Comparison of ENCODE assay signal across 28 mouse cellular contexts in the genomic region with DNA sequence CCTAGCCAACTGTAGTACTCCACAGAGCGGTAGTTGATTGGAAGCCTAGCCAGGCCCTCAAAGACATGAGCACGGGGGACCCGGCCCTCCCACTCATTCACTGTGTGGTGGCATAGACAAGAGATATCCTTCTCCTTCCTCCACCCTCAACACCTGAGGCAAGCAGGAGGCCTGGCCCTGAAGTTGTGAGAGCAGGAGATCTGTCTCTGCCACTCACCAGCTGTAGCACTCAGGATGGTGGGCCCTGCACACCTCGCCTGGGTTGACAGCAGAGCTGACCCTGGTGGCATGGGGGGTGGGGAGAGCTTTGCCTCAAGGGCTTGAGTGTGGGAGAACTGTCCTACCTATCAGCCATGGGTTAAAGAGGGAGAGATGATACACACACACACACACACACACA.
"Had no signal": no experiment of that assay in that cellular context is flagged by ENCODE, and none has a peak within 500 bp of the region (broad histone marks: within the 10 kb centered on the region; RNA-seq: fewer than 3 reads in every experiment).

No protein-coding gene starts in this region.

- H3K4me1 ChIP-seq: embryonic facial prominence, embryonic 10.5 days; embryonic facial prominence, embryonic 12.5 days; embryonic facial prominence, embryonic 13.5 days; embryonic facial prominence, embryonic 15.5 days; forebrain, embryonic 10.5 days; forebrain, embryonic 12.5 days; forebrain, embryonic 13.5 days; forebrain, embryonic 15.5 days had no signal

- H3K4me3 ChIP-seq: embryonic facial prominence, embryonic 10.5 days; embryonic facial prominence, embryonic 12.5 days; embryonic facial prominence, embryonic 13.5 days; embryonic facial prominence, embryonic 15.5 days; erythroblast, embryonic 14.5 days; forebrain, embryonic 10.5 days; forebrain, embryonic 12.5 days; forebrain, embryonic 13.5 days; forebrain, embryonic 15.5 days; gastrocnemius, adult 2 months; heart, adult 2 months had no signal

- H3K36me3 ChIP-seq: embryonic facial prominence, embryonic 10.5 days; embryonic facial prominence, embryonic 12.5 days; embryonic facial prominence, embryonic 13.5 days; embryonic facial prominence, embryonic 15.5 days; forebrain, embryonic 10.5 days; forebrain, embryonic 12.5 days; forebrain, embryonic 15.5 days had no signal

- H3K27ac ChIP-seq: embryonic facial prominence, embryonic 10.5 days; embryonic facial prominence, embryonic 12.5 days; embryonic facial prominence, embryonic 13.5 days; embryonic facial prominence, embryonic 15.5 days; forebrain, embryonic 10.5 days; forebrain, embryonic 12.5 days; forebrain, embryonic 13.5 days; forebrain, embryonic 15.5 days; gastrocnemius, adult 2 months; heart, adult 2 months had no signal

- H3K27me3 ChIP-seq: embryonic facial prominence, embryonic 12.5 days; embryonic facial prominence, embryonic 13.5 days; embryonic facial prominence, embryonic 15.5 days; forebrain, embryonic 12.5 days; forebrain, embryonic 13.5 days; forebrain, embryonic 15.5 days had no signal

- ATAC-seq: forebrain, embryonic 13.5 days; forebrain, embryonic 14.5 days; forebrain, embryonic 15.5 days; forebrain, embryonic 16.5 days; forebrain, postnatal 0 days had no signal

- DNase-seq: cerebellum, adult 2 months; cerebellum, adult 8-10 months; cerebellum, adult 9-10 months; cerebellum, adult 9-11 months; cerebellum, postnatal 10 days; cerebellum, postnatal 14 days; cerebellum, postnatal 25 days; cerebellum, postnatal 36 days; embryo, embryonic 11 days; forebrain, postnatal 0 days; gastrocnemius, adult 2 months; gastrocnemius, postnatal 10 days; gastrocnemius, postnatal 14 days; gastrocnemius, postnatal 25 days; gastrocnemius, postnatal 36 days; heart, adult 18-20 months; heart, adult 2 months had no signal
